Mouse (Mus musculus) liver, embryonic 14.5 days (tissue): ENCODE measurements at regions not wholly inside any gene's neighbourhood (a gene's known extent, or its start where the extent isn't known, plus 50 kb on each side); places are given as distances from the start of the nearest gene placed in this dataset.

Experiments used
- CTCF ChIP-seq: IDR thresholded peaks from 2 replicates; pipeline ENCODE4 v1.5.1; 2016; ENCODE audit warnings: antibody characterized with exemption, low read depth, control low read depth
- EP300 ChIP-seq: IDR thresholded peaks from 2 replicates; pipeline ENCODE4 v1.6.1; 2016; ENCODE audit warnings: antibody characterized with exemption, low read depth

DNA sequence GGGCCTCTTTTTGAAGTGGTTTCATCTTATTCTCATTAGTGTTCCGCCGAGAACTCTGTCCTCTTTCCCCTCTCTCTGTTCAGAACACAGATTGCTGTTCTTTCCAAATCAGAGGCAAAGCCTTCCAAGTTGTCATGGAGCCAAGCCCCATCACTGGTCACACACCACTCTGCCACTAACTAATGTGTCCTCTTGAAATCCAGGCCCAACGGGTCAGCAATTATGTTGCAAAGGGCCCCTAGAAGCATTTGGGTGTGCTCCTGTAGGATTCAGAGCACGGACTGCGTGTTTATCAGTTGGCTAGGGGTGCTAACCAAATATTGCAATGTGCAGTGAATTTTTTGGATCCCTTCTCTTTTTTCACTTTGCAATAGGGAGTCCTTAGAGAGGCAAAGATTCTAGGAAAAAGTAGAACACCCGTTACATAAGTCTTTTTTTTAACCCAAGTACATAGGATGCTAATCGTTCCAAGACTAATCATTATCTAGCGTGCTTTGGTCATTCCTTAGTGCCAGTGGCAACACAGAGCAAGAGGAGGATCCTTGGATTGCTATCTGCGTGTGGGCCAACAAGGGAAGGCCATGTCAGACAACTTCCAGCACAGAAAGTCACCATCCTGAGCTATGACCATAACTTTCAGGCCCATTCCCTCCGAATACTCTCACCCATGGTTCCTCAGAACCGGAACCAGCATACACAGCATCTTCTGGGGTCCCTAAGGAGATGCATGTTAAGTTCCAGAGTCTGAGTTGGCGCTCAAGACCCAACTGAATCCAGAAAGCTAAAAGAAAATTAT, 99.8 kb upstream of the Cd180 start:
- TF ChIP-seq CTCF (no peak), EP300 (no peak)
